Mouse (Mus musculus): Measurements from ENCODE around the gene Rgs14. TPM values are rescaled to one million over a fixed set of nuclear protein-coding genes. Genes with fewer than 3 reads are reported as not detected.

Rgs14 gene
- polyA plus RNA-seq, 1 experiment from 2014 or later: 0.97 TPM

Other genes starting within 250 kb of the Rgs14 start
- gene Gm17617, start 236.2 kb upstream of the Rgs14 start, polyA plus RNA-seq (2016; fragmentation: Nextera tagmentation; extraction: Ambion mirVana): not detected in 2 replicates
- gene Fgfr4, start 217.1 kb upstream of the Rgs14 start, polyA plus RNA-seq (2016; fragmentation: Nextera tagmentation; extraction: Ambion mirVana): 0.46 and 0.49 TPM in 2 replicates
- gene Nsd1, start 159.9 kb upstream of the Rgs14 start, polyA plus RNA-seq (2016; fragmentation: Nextera tagmentation; extraction: Ambion mirVana): 71.9 and 72.5 TPM in 2 replicates
- gene Prelid1, start 49.2 kb upstream of the Rgs14 start, polyA plus RNA-seq (2016; fragmentation: Nextera tagmentation; extraction: Ambion mirVana): 460 and 481 TPM in 2 replicates
- gene Rab24, start 47.8 kb upstream of the Rgs14 start, polyA plus RNA-seq (2016; fragmentation: Nextera tagmentation; extraction: Ambion mirVana): 70.4 and 73.3 TPM in 2 replicates
- 20.5 and 20.9 TPM in 2 replicates for gene Mxd3, start 39.9 kb upstream of the Rgs14 start, polyA plus RNA-seq (2016; fragmentation: Nextera tagmentation; extraction: Ambion mirVana)
- 101 and 110 TPM in 2 replicates for gene Lman2, start 6.9 kb upstream of the Rgs14 start, polyA plus RNA-seq (2016; fragmentation: Nextera tagmentation; extraction: Ambion mirVana)
- gene Slc34a1, start 28.5 kb downstream of the Rgs14 start, polyA plus RNA-seq (2016; fragmentation: Nextera tagmentation; extraction: Ambion mirVana): not detected in 2 replicates
- not detected in 2 replicates for gene Pfn3, start 45.5 kb downstream of the Rgs14 start, polyA plus RNA-seq (2016; fragmentation: Nextera tagmentation; extraction: Ambion mirVana)
- gene F12, start 57.1 kb downstream of the Rgs14 start, polyA plus RNA-seq (2016; fragmentation: Nextera tagmentation; extraction: Ambion mirVana): 0.13 TPM in 1 of 2 replicates, not detected in the other
- 65.2 and 65.6 TPM in 2 replicates for gene Grk6, start 75.3 kb downstream of the Rgs14 start, polyA plus RNA-seq (2016; fragmentation: Nextera tagmentation; extraction: Ambion mirVana)
- gene Prr7, start 94.5 kb downstream of the Rgs14 start, polyA plus RNA-seq (2016; fragmentation: Nextera tagmentation; extraction: Ambion mirVana): 0.54 TPM in 2 replicates
- gene Dbn1, start 118.4 kb downstream of the Rgs14 start, polyA plus RNA-seq (2016; fragmentation: Nextera tagmentation; extraction: Ambion mirVana): 412 and 419 TPM in 2 replicates
- 209 and 215 TPM in 2 replicates for gene Pdlim7, start 143.9 kb downstream of the Rgs14 start, polyA plus RNA-seq (2016; fragmentation: Nextera tagmentation; extraction: Ambion mirVana)
- gene Dok3, start 159.6 kb downstream of the Rgs14 start, polyA plus RNA-seq (2016; fragmentation: Nextera tagmentation; extraction: Ambion mirVana): 3.6 and 4.2 TPM in 2 replicates
- gene Ddx41, start 166.9 kb downstream of the Rgs14 start, polyA plus RNA-seq (2016; fragmentation: Nextera tagmentation; extraction: Ambion mirVana): 90.0 and 93.5 TPM in 2 replicates
- 62.7 and 67.3 TPM in 2 replicates for gene Fam193b, start 201.4 kb downstream of the Rgs14 start, polyA plus RNA-seq (2016; fragmentation: Nextera tagmentation; extraction: Ambion mirVana)
- gene Tmed9, start 204.0 kb downstream of the Rgs14 start, polyA plus RNA-seq (2016; fragmentation: Nextera tagmentation; extraction: Ambion mirVana): 120 and 121 TPM in 2 replicates
- gene B4galt7, start 230.2 kb downstream of the Rgs14 start, polyA plus RNA-seq (2016; fragmentation: Nextera tagmentation; extraction: Ambion mirVana): 30.1 and 32.0 TPM in 2 replicates